ENCODE assay signal across 14 mouse cellular contexts in the genomic region with DNA sequence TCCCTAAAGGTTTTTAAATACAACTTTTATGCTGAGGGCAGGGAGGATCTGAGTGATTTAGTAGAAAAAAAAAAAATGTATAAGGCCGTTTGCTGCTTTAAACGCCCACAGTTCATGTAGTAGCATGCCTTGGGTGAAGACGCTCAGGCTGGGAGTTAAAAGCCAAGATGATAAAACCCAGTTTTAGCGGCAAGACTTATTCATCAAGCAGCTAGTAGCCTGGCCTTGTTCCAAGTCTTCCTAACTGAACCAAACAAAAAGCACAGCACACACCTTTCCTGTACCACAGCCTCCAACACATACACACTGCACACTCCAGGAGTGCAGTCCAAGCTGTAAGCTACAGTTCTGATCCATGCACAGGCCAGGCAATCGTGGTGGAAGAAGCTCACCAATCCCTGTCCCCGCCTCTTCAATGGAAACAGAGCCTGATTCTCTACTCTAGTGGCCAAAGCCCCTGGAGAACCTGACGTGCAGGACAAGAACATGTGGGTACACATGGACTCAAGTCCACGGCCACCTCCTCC. TPM values are rescaled to one million over a fixed set of nuclear protein-coding genes. Genes with fewer than 3 reads are reported as not detected.
DNase-seq lines count a peak whose midpoint lies in the region; ATAC-seq and TF ChIP-seq lines count a peak whose summit lies in the region.
"Had no signal": no experiment of that assay in that cellular context is flagged by ENCODE, and none has a peak within 500 bp of the region (broad histone marks: within the 10 kb centered on the region; RNA-seq: fewer than 3 reads in every experiment).

No protein-coding gene starts in this region.

- no peak for TF ChIP-seq CTCF in liver, postnatal 0 days (IDR thresholded peaks at IDR 0.05; ENCODE audit: low read depth)

- WGBS in limb, embryonic 14.5 days: 54% methylated on average over 8 of the region's 8 CpGs
- 82% methylated on average over 8 of the region's 8 CpGs for WGBS in limb, embryonic 10.5 days
- 67% methylated on average over 8 of the region's 8 CpGs for WGBS in embryonic facial prominence, embryonic 14.5 days
- 46% methylated on average over 8 of the region's 8 CpGs for WGBS in liver, postnatal 0 days (ENCODE audit: insufficient replicate concordance)

- H3K4me1 ChIP-seq in limb, embryonic 14.5 days (ENCODE audit: control insufficient read depth, insufficient read depth, low read length): peaks cover 49% of the 10 kb centered on the region
- H3K4me1 ChIP-seq in limb, embryonic 10.5 days: peaks cover 50% of the 10 kb centered on the region
- H3K4me1 ChIP-seq in embryonic facial prominence, embryonic 14.5 days (ENCODE audit: control insufficient read depth, insufficient read depth, low read length): peaks cover 44% of the 10 kb centered on the region
- peaks cover 95% of the 10 kb centered on the region for H3K4me1 ChIP-seq in liver, postnatal 0 days (ENCODE audit: insufficient read depth)

- no peaks in the 10 kb centered on the region for H3K9me3 ChIP-seq in limb, embryonic 14.5 days (ENCODE audit: control insufficient read depth, low read length)
- no peaks in the 10 kb centered on the region for H3K9me3 ChIP-seq in limb, embryonic 10.5 days (replicated peaks)
- H3K9me3 ChIP-seq in embryonic facial prominence, embryonic 14.5 days (ENCODE audit: control insufficient read depth, low read length): no peaks in the 10 kb centered on the region
- H3K9me3 ChIP-seq in liver, postnatal 0 days (ENCODE audit: low read length): no peaks in the 10 kb centered on the region
- H3K9me3 ChIP-seq: neural tube, embryonic 12.5 days had no signal

- no peaks in the 10 kb centered on the region for H3K27me3 ChIP-seq in limb, embryonic 14.5 days (ENCODE audit: control insufficient read depth, insufficient read depth, low read length)
- no peaks in the 10 kb centered on the region for H3K27me3 ChIP-seq in limb, embryonic 10.5 days (ENCODE audit: low read depth, poor library complexity, severe bottlenecking)
- H3K27me3 ChIP-seq in embryonic facial prominence, embryonic 14.5 days (replicated peaks; ENCODE audit: control insufficient read depth, insufficient read depth, low read length): no peaks in the 10 kb centered on the region
- H3K27me3 ChIP-seq in liver, postnatal 0 days (ENCODE audit: insufficient read depth, low read length): no peaks in the 10 kb centered on the region
- H3K27me3 ChIP-seq: neural tube, embryonic 12.5 days had no signal

- H3K27ac ChIP-seq in limb, embryonic 14.5 days (replicated peaks; ENCODE audit: low read depth, low read length): no peak overlapping the region
- H3K27ac ChIP-seq in limb, embryonic 10.5 days: no peak overlapping the region
- no peak overlapping the region for H3K27ac ChIP-seq in embryonic facial prominence, embryonic 14.5 days (replicated peaks; ENCODE audit: low read depth, low read length)
- peak overlapping the region; percentile 76 for H3K27ac ChIP-seq in liver, postnatal 0 days (ENCODE audit: low read depth)
- H3K27ac ChIP-seq: macrophage; neural tube, embryonic 12.5 days had no signal

- H3K36me3 ChIP-seq in limb, embryonic 14.5 days (ENCODE audit: control insufficient read depth, insufficient read depth, low read length): no peaks in the 10 kb centered on the region
- H3K36me3 ChIP-seq in limb, embryonic 10.5 days: peaks cover 14% of the 10 kb centered on the region
- H3K36me3 ChIP-seq in embryonic facial prominence, embryonic 14.5 days (ENCODE audit: control insufficient read depth, insufficient read depth, low read length): no peaks in the 10 kb centered on the region
- peaks cover 12% of the 10 kb centered on the region for H3K36me3 ChIP-seq in liver, postnatal 0 days (replicated peaks; ENCODE audit: insufficient read depth, low read length)
- H3K36me3 ChIP-seq: neural tube, embryonic 12.5 days had no signal

- H3K4me3 ChIP-seq in limb, embryonic 14.5 days (replicated peaks; ENCODE audit: low read length): no peak overlapping the region
- H3K4me3 ChIP-seq in limb, embryonic 10.5 days: no peak overlapping the region
- no peak overlapping the region for H3K4me3 ChIP-seq in embryonic facial prominence, embryonic 14.5 days (ENCODE audit: low read depth, low read length)
- no peak overlapping the region for H3K4me3 ChIP-seq in liver, postnatal 0 days (ENCODE audit: low read depth, low read length)
- H3K4me3 ChIP-seq: layer of hippocampus, adult 2 months; neural tube, embryonic 12.5 days had no signal

- ATAC-seq in frontal cortex, adult (ENCODE audit: low TSS enrichment): peak; percentile 35
- ATAC-seq in limb, embryonic 14.5 days (ENCODE audit: low FRiP score, low read depth): no peak
- ATAC-seq in embryonic facial prominence, embryonic 14.5 days (ENCODE audit: low read depth): no peak
- no peak for ATAC-seq in liver, postnatal 0 days
- ATAC-seq: hindbrain, embryonic 16.5 days had no signal

- no peak for TF ChIP-seq EP300 in liver, postnatal 0 days (IDR thresholded peaks at IDR 0.05; ENCODE audit: low read depth)

- no peak overlapping the region for H3K9ac ChIP-seq in limb, embryonic 14.5 days (ENCODE audit: low read depth, low read length, severe bottlenecking)
- no peak overlapping the region for H3K9ac ChIP-seq in embryonic facial prominence, embryonic 14.5 days (ENCODE audit: low read depth, low read length)
- H3K9ac ChIP-seq in liver, postnatal 0 days (replicated peaks): no peak overlapping the region; the same call in 1 of the 2 replicates
- H3K9ac ChIP-seq: neural tube, embryonic 12.5 days had no signal

- H3K4me2 ChIP-seq in limb, embryonic 14.5 days (replicated peaks; ENCODE audit: low read depth, low read length, severe bottlenecking): no peak overlapping the region
- no peak overlapping the region for H3K4me2 ChIP-seq in embryonic facial prominence, embryonic 14.5 days (ENCODE audit: low read depth, low read length)
- H3K4me2 ChIP-seq in liver, postnatal 0 days (ENCODE audit: low read depth, low read length): peak overlapping the region; percentile 59
- H3K4me2 ChIP-seq: neural tube, embryonic 12.5 days had no signal

- TF ChIP-seq POLR2A in limb, embryonic 14.5 days (IDR thresholded peaks at IDR 0.05; ENCODE audit: borderline replicate concordance, extremely low read depth, insufficient read depth, insufficient read length): no peak

- no peak for DNase-seq in frontal cortex, postnatal 25 days (ENCODE audit: low spot score in 2 of 2)
- peak; percentile 76 for DNase-seq in limb, embryonic 14.5 days (ENCODE audit: low spot score)
- DNase-seq in limb, embryonic 10.5 days (ENCODE audit: low spot score): no peak
- peak; percentile 85 for DNase-seq in embryonic facial prominence, embryonic 14.5 days (ENCODE audit: low spot score)
- DNase-seq in liver, postnatal 0 days: no peak
- no peak for DNase-seq in layer of hippocampus, adult 9-10 months (ENCODE audit: low spot score)
- no peak for DNase-seq in B cell, adult 2 months
- DNase-seq: embryo, embryonic 11 days; thymus, adult 2 months had no signal

RNA-seq across cellular contexts. Expression of a gene that starts 23.4 kb away (rescaled TPM):
- 37.6 and 40.6 TPM in 2 replicates for polyA plus RNA-seq in limb, embryonic 14.5 days (2012; rRNA removed)
- polyA plus RNA-seq in limb, embryonic 14.5 days (2014; fragmentation: Nextera tagmentation; extraction: Ambion mirVana): 46.7 and 50.7 TPM in 2 replicates
- 43.2 and 43.8 TPM in 2 replicates for polyA plus RNA-seq in limb, embryonic 10.5 days (2016; fragmentation: Nextera tagmentation; extraction: Ambion mirVana)
- 38.9 and 46.0 TPM in 2 replicates for polyA plus RNA-seq in embryonic facial prominence, embryonic 14.5 days (2014; fragmentation: Nextera tagmentation; extraction: Ambion mirVana)
- polyA plus RNA-seq in liver, postnatal 0 days (2015; fragmentation: Nextera tagmentation; extraction: Ambion mirVana): 19.3 and 20.4 TPM in 2 replicates

Comparison
In these comparisons a context has a peak if more than half of its experiments do, and no peak if none do; other contexts are left out.
1. DNase-seq: peak in limb, embryonic 14.5 days (single experiment) and embryonic facial prominence, embryonic 14.5 days (single experiment); none in frontal cortex, postnatal 25 days (0 of 2), limb, embryonic 10.5 days (single experiment), liver, postnatal 0 days (single experiment), layer of hippocampus, adult 9-10 months (single experiment) and B cell, adult 2 months (0 of 2).